In the genomic region with DNA sequence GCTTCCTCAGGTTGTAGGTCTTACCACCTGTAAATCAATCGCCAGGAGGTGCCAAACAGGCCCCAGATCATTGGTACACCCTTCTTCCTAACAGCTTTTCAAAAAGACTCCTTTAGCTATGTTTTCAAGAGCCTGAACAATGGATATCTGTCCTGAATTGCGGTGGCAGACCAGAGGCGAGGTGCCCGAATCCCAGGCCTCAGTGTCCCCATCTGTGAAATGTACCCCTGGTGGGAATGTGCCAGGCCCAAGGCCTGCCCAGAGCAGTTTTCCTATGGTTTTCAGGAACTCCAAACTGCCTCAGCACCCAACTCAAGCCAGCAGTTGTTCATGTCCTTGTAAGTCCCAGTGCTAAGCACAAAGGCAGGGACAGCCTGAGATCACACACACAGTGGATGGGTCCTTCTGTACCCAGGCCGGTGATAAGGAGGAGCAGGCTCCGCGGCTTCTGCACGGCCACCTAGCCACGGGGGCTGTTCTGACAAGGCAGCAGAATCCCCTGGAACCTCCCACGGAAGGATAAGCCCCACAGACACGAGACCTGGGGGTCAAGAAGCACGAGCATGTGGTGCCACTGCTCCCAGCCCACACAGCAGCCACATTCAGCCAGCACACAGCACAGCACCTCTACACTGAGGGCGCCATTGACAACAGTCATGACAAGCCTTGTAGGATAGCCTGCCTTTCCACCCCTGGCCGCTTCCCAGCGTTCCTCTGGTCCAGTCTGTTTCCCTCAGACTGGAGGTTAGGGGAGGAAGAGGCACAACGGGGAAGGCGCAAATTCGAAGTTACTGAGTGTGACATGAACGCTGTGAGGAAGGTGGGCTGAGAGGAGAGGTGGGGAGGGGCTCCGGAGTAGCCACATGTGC, we compare ENCODE assay signal across 8 mouse cellular contexts. TPM values are rescaled to one million over a fixed set of nuclear protein-coding genes. Genes with fewer than 3 reads are reported as not detected.
DNase-seq lines count a peak whose midpoint lies in the region; ATAC-seq and TF ChIP-seq lines count a peak whose summit lies in the region.

No protein-coding gene starts in this region.

- no peak for TF ChIP-seq CTCF in kidney, adult 2 months (conservative IDR thresholded peaks at IDR 0.05; ENCODE audit: insufficient read depth, insufficient read length, low read depth, low read length)

- ATAC-seq in hindbrain, embryonic 14.5 days (ENCODE audit: low FRiP score), result no peak
- no peak for ATAC-seq in midbrain, embryonic 16.5 days
- ATAC-seq in activated CD4-positive, CD25-positive, alpha-beta regulatory T cell, adult 4 months, result no peak

- peak overlapping the region; percentile 33 for H3K27ac ChIP-seq in kidney, adult 2 months (ENCODE audit: insufficient read depth, low read depth, low read length)
- peak overlapping the region; percentile 79 for H3K27ac ChIP-seq in brown adipose tissue, adult 24 weeks (replicated peaks; ENCODE audit: low read depth, low read length)
- H3K27ac ChIP-seq in hindbrain, embryonic 14.5 days, result peak overlapping the region; percentile 93
- peak overlapping the region; percentile 95 for H3K27ac ChIP-seq in midbrain, embryonic 16.5 days (ENCODE audit: low read length)

- H3K9ac ChIP-seq in hindbrain, embryonic 14.5 days, result peak overlapping the region; percentile 51
- H3K9ac ChIP-seq in midbrain, embryonic 16.5 days (ENCODE audit: low read depth, low read length), result peak overlapping the region; percentile 63

- H3K36me3 ChIP-seq in kidney, adult 2 months (ENCODE audit: control insufficient read depth, insufficient read depth, low read length), result no peaks in the 10 kb centered on the region
- H3K36me3 ChIP-seq in hindbrain, embryonic 14.5 days (replicated peaks; ENCODE audit: control insufficient read depth, insufficient read depth), result peaks cover 14% of the 10 kb centered on the region; the same call in 1 of the 2 replicates
- H3K36me3 ChIP-seq in midbrain, embryonic 16.5 days (ENCODE audit: control insufficient read depth, insufficient read depth, low read length), result no peaks in the 10 kb centered on the region

- no peak for TF ChIP-seq POLR2A in kidney, adult 2 months (IDR thresholded peaks at IDR 0.05; ENCODE audit: low read depth, low read length)

- WGBS in kidney, adult 2 months, result 53% methylated on average over 20 of the region's 20 CpGs
- 13% methylated on average over 20 of the region's 20 CpGs for WGBS in hindbrain, embryonic 14.5 days
- 11% methylated on average over 20 of the region's 20 CpGs for WGBS in midbrain, embryonic 16.5 days

- DNase-seq in kidney, adult 2 months, result no peak
- no peak for DNase-seq in kidney, adult 11 months
- no peak for DNase-seq in hindbrain, embryonic 14.5 days (ENCODE audit: low spot score)
- DNase-seq in urinary bladder, postnatal 25 days (ENCODE audit: low spot score), result no peak
- no peak for DNase-seq in B cell, adult 2 months

- no peak overlapping the region; the same call in 1 of the 2 replicates for H3K4me3 ChIP-seq in kidney, adult 2 months (ENCODE audit: insufficient read depth, low read depth, low read length)
- peak overlapping the region; percentile 49 for H3K4me3 ChIP-seq in brown adipose tissue, adult 24 weeks (ENCODE audit: insufficient read depth, low read depth, low read length)
- H3K4me3 ChIP-seq in hindbrain, embryonic 14.5 days (replicated peaks; ENCODE audit: low read length), result no peak overlapping the region
- H3K4me3 ChIP-seq in midbrain, embryonic 16.5 days (ENCODE audit: low read depth, low read length), result no peak overlapping the region; the same call in 1 of the 2 replicates

- no peaks in the 10 kb centered on the region for H3K27me3 ChIP-seq in kidney, adult 2 months (replicated peaks; ENCODE audit: control insufficient read depth, insufficient read depth, low read length)
- no peaks in the 10 kb centered on the region for H3K27me3 ChIP-seq in hindbrain, embryonic 14.5 days (ENCODE audit: control insufficient read depth, insufficient read depth, low read length)
- no peaks in the 10 kb centered on the region for H3K27me3 ChIP-seq in midbrain, embryonic 16.5 days (ENCODE audit: control insufficient read depth, insufficient read depth, low read depth, low read length)

- H3K9me3 ChIP-seq in hindbrain, embryonic 14.5 days (ENCODE audit: control insufficient read depth, low read length), result no peaks in the 10 kb centered on the region
- H3K9me3 ChIP-seq in midbrain, embryonic 16.5 days (replicated peaks; ENCODE audit: control insufficient read depth, low read length, poor library complexity, severe bottlenecking), result no peaks in the 10 kb centered on the region

- peaks cover 20% of the 10 kb centered on the region for H3K4me1 ChIP-seq in kidney, adult 2 months (ENCODE audit: control insufficient read depth, insufficient read depth, low read length)
- H3K4me1 ChIP-seq in brown adipose tissue, adult 24 weeks (ENCODE audit: control insufficient read depth, insufficient read depth, insufficient read length, low read length), result peaks cover 46% of the 10 kb centered on the region
- peaks cover 68% of the 10 kb centered on the region for H3K4me1 ChIP-seq in hindbrain, embryonic 14.5 days (replicated peaks; ENCODE audit: control insufficient read depth, insufficient read depth, low read length)
- H3K4me1 ChIP-seq in midbrain, embryonic 16.5 days (ENCODE audit: control insufficient read depth, insufficient read depth, low read length), result peaks cover 65% of the 10 kb centered on the region

- peak overlapping the region; percentile 98 for H3K4me2 ChIP-seq in hindbrain, embryonic 14.5 days (replicated peaks)
- peak overlapping the region; percentile 50 for H3K4me2 ChIP-seq in midbrain, embryonic 16.5 days (ENCODE audit: low read length)

RNA-seq across cellular contexts. Expression of a gene that starts 7.5 kb away (rescaled TPM):
- 356 and 366 TPM in 2 replicates for polyA plus RNA-seq in kidney, adult 2 months (2012; rRNA removed)
- polyA plus RNA-seq in brown adipose tissue, adult 24 weeks (2012; ENCODE audit: insufficient read depth, insufficient read length, missing spikeins), result 87.2 and 112 TPM in 2 replicates
- polyA plus RNA-seq in hindbrain, embryonic 14.5 days (2014; fragmentation: Nextera tagmentation; extraction: Ambion mirVana), result 282 and 291 TPM in 2 replicates
- 278 and 281 TPM in 2 replicates for polyA plus RNA-seq in midbrain, embryonic 16.5 days (2015; fragmentation: Nextera tagmentation; extraction: Ambion mirVana)
- polyA plus RNA-seq in activated CD4-positive, CD25-positive, alpha-beta regulatory T cell, adult 4 months (2017; shearing (Covaris generic)), result 100 to 1,000 TPM; 176 to 181 TPM

RNA-seq across cellular contexts. Expression of a gene that starts 18.6 kb away (rescaled TPM):
- 63.3 and 78.8 TPM in 2 replicates for polyA plus RNA-seq in kidney, adult 2 months (2012; rRNA removed)
- 3.3 and 3.8 TPM in 2 replicates for polyA plus RNA-seq in brown adipose tissue, adult 24 weeks (2012; ENCODE audit: insufficient read depth, insufficient read length, missing spikeins)
- 4.2 and 4.5 TPM in 2 replicates for polyA plus RNA-seq in hindbrain, embryonic 14.5 days (2014; fragmentation: Nextera tagmentation; extraction: Ambion mirVana)
- 3.7 and 3.9 TPM in 2 replicates for polyA plus RNA-seq in midbrain, embryonic 16.5 days (2015; fragmentation: Nextera tagmentation; extraction: Ambion mirVana)
- not detected for polyA plus RNA-seq in activated CD4-positive, CD25-positive, alpha-beta regulatory T cell, adult 4 months (2017; shearing (Covaris generic))

RNA-seq across cellular contexts. Expression of a gene that starts 40.2 kb away (rescaled TPM):
- polyA plus RNA-seq in kidney, adult 2 months (2012; rRNA removed), result 50.5 and 57.8 TPM in 2 replicates
- 21.6 and 23.7 TPM in 2 replicates for polyA plus RNA-seq in brown adipose tissue, adult 24 weeks (2012; ENCODE audit: insufficient read depth, insufficient read length, missing spikeins)
- polyA plus RNA-seq in hindbrain, embryonic 14.5 days (2014; fragmentation: Nextera tagmentation; extraction: Ambion mirVana), result 11.2 and 16.5 TPM in 2 replicates
- polyA plus RNA-seq in midbrain, embryonic 16.5 days (2015; fragmentation: Nextera tagmentation; extraction: Ambion mirVana), result 14.6 and 15.4 TPM in 2 replicates
- polyA plus RNA-seq in activated CD4-positive, CD25-positive, alpha-beta regulatory T cell, adult 4 months (2017; shearing (Covaris generic)), result 10 to 100 TPM; 28.7 to 33.8 TPM

RNA-seq across cellular contexts. Expression of a gene that starts 41.7 kb away (rescaled TPM):
- 77.9 and 139 TPM in 2 replicates for polyA plus RNA-seq in kidney, adult 2 months (2012; rRNA removed)
- 0.83 and 3.3 TPM in 2 replicates for polyA plus RNA-seq in brown adipose tissue, adult 24 weeks (2012; ENCODE audit: insufficient read depth, insufficient read length, missing spikeins)
- polyA plus RNA-seq in hindbrain, embryonic 14.5 days (2014; fragmentation: Nextera tagmentation; extraction: Ambion mirVana), result 48.3 and 48.5 TPM in 2 replicates
- 31.1 and 34.0 TPM in 2 replicates for polyA plus RNA-seq in midbrain, embryonic 16.5 days (2015; fragmentation: Nextera tagmentation; extraction: Ambion mirVana)
- polyA plus RNA-seq in activated CD4-positive, CD25-positive, alpha-beta regulatory T cell, adult 4 months (2017; shearing (Covaris generic)), result not detected

RNA-seq across cellular contexts. Expression of a gene that starts 47.0 kb away (rescaled TPM):
- 1.6 and 2.1 TPM in 2 replicates for polyA plus RNA-seq in kidney, adult 2 months (2012; rRNA removed)
- polyA plus RNA-seq in brown adipose tissue, adult 24 weeks (2012; ENCODE audit: insufficient read depth, insufficient read length, missing spikeins), result 0.63 TPM in 1 of 2 replicates, not detected in the other
- 0.96 and 1.2 TPM in 2 replicates for polyA plus RNA-seq in hindbrain, embryonic 14.5 days (2014; fragmentation: Nextera tagmentation; extraction: Ambion mirVana)
- polyA plus RNA-seq in midbrain, embryonic 16.5 days (2015; fragmentation: Nextera tagmentation; extraction: Ambion mirVana), result 2.0 and 2.4 TPM in 2 replicates
- polyA plus RNA-seq in activated CD4-positive, CD25-positive, alpha-beta regulatory T cell, adult 4 months (2017; shearing (Covaris generic)), result under 1 TPM; 0.25 to 0.90 TPM

Comparison
In these comparisons a context has a peak if more than half of its experiments do, and no peak if none do; other contexts are left out.
1. H3K27ac ChIP-seq: peak in every context shown above with its lines; median percentile 95 in midbrain, embryonic 16.5 days; 93 in hindbrain, embryonic 14.5 days; 79 in brown adipose tissue, adult 24 weeks; 33 in kidney, adult 2 months.
2. RNA of a gene that starts 18.6 kb away (polyA plus RNA-seq): 63.3 to 78.8 TPM in kidney, adult 2 months; 4.2 to 4.5 TPM in hindbrain, embryonic 14.5 days, 3.7 to 3.9 TPM in midbrain, embryonic 16.5 days, 3.3 to 3.8 TPM in brown adipose tissue, adult 24 weeks and not detected in activated CD4-positive, CD25-positive, alpha-beta regulatory T cell, adult 4 months; every median in the first group is over 10 times any median in the second.